Mouse (Mus musculus): ENCODE measurements around the gene Prr22.

Prr22 gene

GRCm38 (mm10) chr17:56769950-56770349, at the start of gene Prr22:
Gene Prr22 (plus strand): TSS chr17:56770250.
- DNase-seq (ENCODE audit: low spot score): no peak

GRCm38 (mm10) chr17:56722441-56722840, 47.6 kb upstream of the Prr22 start:
- DNase-seq (ENCODE audit: low spot score): no peak

- no peak for DNase-seq (ENCODE audit: low spot score)
Measured at GRCm38 (mm10) chr17:56723419-56724161, 46.5 kb upstream of the Prr22 start.

GRCm38 (mm10) chr17:56727029-56727649, 42.9 kb upstream of the Prr22 start:
- DNase-seq (ENCODE audit: low spot score): no peak

DNA sequence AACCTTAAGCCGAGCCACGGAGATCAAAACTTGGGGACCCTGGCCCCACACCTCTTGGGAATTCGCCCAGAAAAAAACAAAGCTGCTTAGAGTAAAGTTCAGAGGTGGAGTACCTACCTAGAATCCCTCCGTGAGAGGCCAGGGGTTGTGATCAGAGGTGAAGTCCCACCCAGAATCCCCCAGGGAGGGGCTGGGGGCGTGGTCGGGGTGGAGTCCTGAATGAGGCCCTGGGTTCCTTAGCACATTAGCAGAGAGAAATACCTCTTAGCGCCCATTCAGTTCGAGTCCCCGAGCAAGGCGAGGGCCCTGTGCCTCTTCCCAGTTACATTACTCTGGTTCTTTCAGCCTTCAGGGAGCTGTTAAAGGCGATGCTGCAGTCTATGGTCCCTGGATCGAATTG, 42.4 kb upstream of the Prr22 start:
- no peak for DNase-seq (ENCODE audit: low spot score)

DNA sequence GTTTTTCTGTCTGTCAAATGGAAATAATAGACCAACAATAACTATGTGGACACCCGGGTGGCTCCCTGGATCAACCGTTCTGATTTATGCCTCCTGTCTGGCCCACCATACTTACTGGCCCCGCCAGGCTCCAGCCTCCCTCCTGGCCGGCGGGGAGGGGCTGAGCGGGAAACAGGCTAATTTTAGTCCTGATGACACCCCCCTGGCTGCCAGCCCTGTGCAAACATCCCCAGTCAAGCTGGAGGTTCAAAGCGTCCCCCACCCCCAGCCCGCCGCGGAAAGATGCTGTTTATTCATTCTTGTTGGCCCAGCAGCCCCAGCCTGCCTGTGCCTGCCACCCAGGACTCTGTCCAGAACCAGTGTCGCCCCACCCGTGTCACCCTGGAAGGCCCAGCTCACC, 41.9 kb upstream of the Prr22 start:
- DNase-seq (ENCODE audit: low spot score): no peak

GRCm38 (mm10) chr17:56729151-56729550, 40.9 kb upstream of the Prr22 start:
- DNase-seq (ENCODE audit: low spot score): no peak

- no peak for DNase-seq (ENCODE audit: low spot score)
Measured at GRCm38 (mm10) chr17:56729656-56730055, 40.4 kb upstream of the Prr22 start.

- DNase-seq (ENCODE audit: low spot score): no peak
Measured at GRCm38 (mm10) chr17:56736534-56736933, 33.5 kb upstream of the Prr22 start.

DNA sequence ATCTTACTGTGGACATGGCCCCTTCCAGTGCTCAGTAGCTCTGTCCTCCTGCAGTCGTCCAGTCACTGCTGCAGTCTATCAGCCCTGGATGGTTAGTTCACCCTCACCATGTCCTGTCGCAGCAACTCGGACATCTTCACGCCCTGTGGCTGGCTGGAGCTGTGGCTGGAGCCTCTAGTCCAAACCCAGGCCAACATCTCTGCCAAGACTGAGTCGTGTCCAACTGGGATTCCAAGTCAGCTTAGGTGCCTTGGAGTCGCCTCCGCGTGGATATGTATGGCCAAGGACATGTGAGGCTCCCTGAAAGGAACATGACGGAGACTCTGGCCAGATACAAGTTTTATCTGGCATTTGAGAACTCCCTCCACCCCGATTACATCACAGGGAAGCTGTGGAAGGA, 31.8 kb upstream of the Prr22 start:
- DNase-seq (ENCODE audit: low spot score): no peak

GRCm38 (mm10) chr17:56740118-56740787, 29.8 kb upstream of the Prr22 start:
- DNase-seq (ENCODE audit: low spot score): no peak

DNA sequence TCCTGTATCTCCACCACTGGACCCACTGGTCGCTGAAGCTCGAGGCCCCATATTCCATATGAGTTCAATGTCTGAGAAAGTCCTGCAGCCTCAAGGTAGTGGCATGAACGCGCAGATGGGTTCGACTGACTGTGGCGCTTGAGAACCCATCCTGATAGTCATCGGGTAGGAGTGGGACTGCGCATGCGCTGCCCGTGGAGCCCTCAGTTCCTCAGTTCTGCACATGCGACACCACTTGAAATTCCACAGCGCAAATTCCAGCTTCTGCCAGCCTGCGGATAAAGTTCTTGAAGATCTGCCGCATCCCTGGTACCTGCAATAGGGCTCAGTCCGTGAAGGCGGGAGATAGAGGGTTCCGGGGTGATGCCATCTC, 29.3 kb upstream of the Prr22 start:
- no peak for DNase-seq (ENCODE audit: low spot score)

DNA sequence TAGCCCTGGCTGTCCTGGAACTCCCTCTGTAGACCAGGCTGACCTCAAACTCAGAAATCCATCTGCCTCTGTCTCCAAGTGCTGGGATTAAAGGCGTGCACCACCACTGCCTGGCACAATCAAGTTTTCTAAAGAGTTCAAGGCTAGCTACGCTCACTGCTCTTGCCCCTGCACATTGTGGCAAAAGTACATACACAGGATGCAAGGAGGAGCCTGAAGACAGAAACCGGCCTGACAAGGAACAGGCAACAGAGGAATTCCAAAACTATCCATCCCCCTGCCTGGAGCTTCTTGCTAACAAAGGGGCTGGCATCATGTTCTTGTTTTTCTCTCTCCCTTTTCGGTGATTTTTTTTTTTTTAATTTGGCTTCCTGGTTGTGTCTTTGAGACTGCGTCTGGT, 25.9 kb upstream of the Prr22 start:
- no peak for DNase-seq (ENCODE audit: low spot score)

GRCm38 (mm10) chr17:56751404-56752072, 18.5 kb upstream of the Prr22 start:
- DNase-seq (ENCODE audit: low spot score): no peak

DNA sequence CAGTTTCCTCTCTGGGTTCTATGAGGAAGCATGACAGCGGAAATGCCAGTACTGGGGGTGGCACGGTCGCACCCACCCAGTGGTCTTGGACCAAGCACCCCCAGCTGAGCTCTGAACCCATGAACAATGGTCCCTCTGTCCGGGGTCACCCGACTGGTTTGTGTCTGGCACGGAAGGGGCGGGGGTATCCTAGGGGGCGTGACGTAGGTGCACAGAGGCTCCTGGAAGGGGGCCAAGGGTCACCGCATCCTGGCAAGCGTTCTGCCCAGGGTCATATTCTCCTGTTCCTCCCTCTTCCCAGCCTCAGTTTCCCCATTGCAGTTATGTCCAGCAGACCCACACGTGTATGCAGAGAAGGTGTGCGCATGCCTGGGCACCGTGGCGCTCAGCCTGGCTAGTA, 16.6 kb upstream of the Prr22 start:
- no peak for DNase-seq (ENCODE audit: low spot score)

- DNase-seq (ENCODE audit: low spot score): no peak
Measured at GRCm38 (mm10) chr17:56754271-56755185, 15.5 kb upstream of the Prr22 start.

GRCm38 (mm10) chr17:56756703-56757399, 13.2 kb upstream of the Prr22 start:
- DNase-seq (ENCODE audit: low spot score): no peak

DNA sequence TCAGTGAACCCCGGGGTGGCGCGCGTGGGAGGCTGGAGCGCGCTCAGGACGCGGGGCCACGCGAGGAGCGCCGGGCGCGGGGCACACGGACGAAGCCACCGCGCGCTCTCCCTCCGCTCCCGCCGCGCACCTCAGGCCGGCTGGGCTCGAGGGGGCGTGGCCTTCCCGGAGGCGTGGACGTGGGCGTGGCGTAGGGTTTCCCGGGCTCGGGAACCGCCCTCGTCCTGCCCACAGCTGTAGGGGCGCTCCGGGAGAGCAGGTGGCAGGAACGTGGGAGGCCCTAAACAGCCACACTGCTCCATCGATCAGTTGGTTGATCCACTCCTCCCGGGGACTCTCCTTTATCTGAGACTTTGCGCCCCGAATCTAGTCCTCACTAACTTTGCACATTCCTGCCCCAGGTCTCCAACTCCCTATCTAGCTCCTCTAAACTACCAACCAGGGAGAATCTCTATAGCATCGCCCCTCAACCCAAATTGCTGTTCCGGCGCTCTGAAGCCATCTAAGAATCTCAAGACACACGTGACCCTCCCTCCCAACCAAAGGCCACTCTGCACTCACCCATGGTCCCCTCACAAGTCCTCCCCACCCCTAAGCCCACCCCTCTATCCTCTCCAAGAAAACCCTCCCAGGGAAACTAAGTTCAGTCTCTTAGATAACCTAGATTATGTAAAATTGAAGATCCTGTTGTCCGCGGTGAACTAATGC, 12.5 kb upstream of the Prr22 start, which contains the start of gene Nrtn:
Gene Nrtn, minus strand, starts transcription at position 115 of the 708 bp plus-strand sequence.
- peak; percentile 78 for DNase-seq (ENCODE audit: low spot score)

DNA sequence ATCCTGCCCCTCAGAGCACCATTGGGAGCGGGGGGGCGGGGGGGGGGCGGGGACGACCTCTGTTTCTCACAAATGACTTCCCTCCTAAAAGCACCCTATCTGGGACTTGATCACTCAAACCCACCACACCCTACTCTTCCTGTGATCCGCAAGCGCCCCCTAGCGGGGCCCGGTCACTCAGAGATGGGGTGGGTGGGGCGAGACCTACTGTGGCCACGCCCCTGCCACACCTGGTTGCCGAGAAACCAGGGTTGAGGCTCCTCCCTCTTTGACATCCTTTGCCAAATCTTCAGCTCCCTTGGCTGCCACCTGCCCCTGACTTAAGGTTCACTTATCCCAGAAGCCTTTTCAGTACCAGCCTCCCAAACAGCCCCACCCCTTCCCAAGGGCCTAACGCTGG, 11.9 kb upstream of the Prr22 start:
- no peak for DNase-seq (ENCODE audit: low spot score)

GRCm38 (mm10) chr17:56759261-56759660, 10.8 kb upstream of the Prr22 start:
- no peak for DNase-seq (ENCODE audit: low spot score)
